ENCODE assay signal across 18 mouse cellular contexts in the genomic region with DNA sequence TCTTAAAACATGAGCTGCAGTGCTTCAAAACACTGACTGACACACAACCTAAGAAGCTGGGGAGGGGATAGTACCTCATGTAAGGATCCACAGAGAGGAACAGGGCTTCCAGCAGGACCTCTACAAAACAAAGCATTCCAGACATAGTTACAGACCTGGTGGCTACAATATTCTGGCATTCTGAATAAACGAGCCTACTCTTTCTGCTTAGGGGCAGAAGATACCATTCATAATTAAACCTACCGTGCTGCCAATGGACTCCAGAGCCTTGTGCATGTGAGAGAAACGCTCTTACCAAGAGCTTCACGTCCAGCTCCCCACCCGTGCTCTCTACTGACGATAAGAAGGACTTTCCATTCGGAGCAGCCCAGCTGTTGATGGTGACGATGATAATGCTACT. TPM values are rescaled to one million over a fixed set of nuclear protein-coding genes. Genes with fewer than 3 reads are reported as not detected.
"Had no signal": no experiment of that assay in that cellular context is flagged by ENCODE, and none has a peak within 500 bp of the region (broad histone marks: within the 10 kb centered on the region; RNA-seq: fewer than 3 reads in every experiment).

No protein-coding gene starts in this region.

- DNase-seq: heart, postnatal 10 days; heart, postnatal 36 days; heart, postnatal 4 days; kidney, adult 11 months; kidney, adult 18-20 months; kidney, adult 2 months; kidney, adult 8-10 months; kidney, adult 9 months; kidney, postnatal 10 days; kidney, postnatal 14 days; kidney, postnatal 25 days; kidney, postnatal 36 days; kidney, postnatal 4 days; layer of hippocampus, adult 9-11 months; layer of hippocampus, postnatal 36 days had no signal

RNA-seq across cellular contexts. Expression of a gene that starts 20.2 kb away (rescaled TPM):
- total RNA-seq: hematopoietic stem cell, adult 5-6 weeks; hindbrain, postnatal 0 days had no signal

RNA-seq across cellular contexts. Expression of a gene that starts 39.4 kb away (rescaled TPM):
- total RNA-seq: heart, postnatal 25 days; heart, postnatal 36 days; hematopoietic stem cell, adult 5-6 weeks had no signal
